Mouse (Mus musculus): ENCODE measurements around the gene Sfrp4.
"Not testable (repeated sequence)": the region's sequence is repeated elsewhere in the genome, so short reads cannot be mapped to it uniquely, and the experiment has no call there.

The Sfrp4 gene

DNA sequence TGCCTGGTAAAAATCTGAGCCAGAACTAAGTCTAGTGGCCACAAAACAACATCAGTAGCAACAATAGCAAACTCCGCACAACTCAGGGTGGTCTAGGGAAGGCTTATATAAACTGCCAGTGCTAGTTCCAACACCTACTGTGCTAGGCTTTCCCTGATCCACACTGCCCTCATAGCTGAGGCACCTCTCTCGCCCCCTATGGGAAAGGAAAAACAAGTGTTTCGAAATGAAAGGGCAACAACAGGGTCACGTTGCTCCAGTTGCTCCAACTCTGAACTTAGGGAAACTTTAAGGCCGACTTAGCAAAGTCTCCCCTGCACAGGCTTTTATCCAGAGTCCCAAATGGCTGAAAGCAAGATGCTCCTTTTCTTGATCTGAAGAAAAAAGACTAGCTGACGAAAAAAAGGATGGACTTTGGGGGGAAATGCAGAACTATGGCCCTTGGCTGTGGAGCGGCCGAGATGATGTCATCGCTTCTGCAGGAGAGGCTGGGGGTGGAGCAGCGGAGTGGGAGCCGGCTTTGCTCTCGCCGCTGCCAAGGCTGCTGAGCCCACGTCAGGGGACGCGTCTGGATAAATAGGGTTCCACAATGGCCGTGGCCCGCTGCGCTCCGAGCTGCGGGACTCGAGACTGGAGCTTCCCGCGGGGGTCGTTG is at the start of gene Sfrp4:
TSS of gene Sfrp4 (plus strand) at position 532 of the 655 bp plus-strand sequence.
- peak; percentile 69 for DNase-seq (ENCODE audit: low spot score)

DNA sequence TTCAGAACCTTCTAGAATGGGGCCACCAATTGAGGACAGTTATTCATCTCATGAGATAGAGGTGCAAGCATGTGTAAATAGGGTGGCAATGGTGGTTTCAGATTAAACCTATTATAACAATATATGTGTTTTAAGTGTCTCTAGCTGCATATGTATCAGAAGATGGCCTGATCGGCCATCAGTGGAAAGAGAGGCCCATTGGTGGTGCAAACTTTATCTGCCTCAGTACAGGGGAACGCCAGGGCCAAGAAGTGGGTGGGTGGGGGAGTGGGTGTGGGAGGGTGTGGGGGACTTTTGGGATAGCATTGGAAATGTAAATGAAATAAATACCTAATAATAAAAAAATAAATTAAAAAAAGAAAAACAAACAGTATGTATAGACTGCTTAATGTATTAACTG is 48.2 kb upstream of the Sfrp4 start:
- DNase-seq (ENCODE audit: low spot score) = not testable (repeated sequence)

DNA sequence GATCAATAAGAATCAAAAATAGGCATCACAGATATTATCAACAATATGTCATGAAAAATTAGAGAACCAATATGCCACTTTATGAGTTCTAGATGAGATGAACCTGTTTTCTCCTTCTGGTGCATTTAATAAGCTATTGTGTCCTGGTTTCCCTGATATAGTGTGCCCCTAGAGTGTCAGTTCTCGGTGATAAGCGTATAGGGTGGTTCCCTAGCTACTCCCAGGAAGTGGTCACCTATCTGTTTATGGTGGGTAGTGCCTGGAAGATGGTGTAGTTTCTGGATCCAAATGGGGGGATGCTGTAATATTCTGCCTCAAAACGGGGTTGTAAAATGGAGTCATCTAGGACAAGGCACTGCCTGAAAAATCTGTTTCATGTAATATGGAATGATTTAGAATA is 47.0 kb upstream of the Sfrp4 start:
- no peak for DNase-seq (ENCODE audit: low spot score)

DNA sequence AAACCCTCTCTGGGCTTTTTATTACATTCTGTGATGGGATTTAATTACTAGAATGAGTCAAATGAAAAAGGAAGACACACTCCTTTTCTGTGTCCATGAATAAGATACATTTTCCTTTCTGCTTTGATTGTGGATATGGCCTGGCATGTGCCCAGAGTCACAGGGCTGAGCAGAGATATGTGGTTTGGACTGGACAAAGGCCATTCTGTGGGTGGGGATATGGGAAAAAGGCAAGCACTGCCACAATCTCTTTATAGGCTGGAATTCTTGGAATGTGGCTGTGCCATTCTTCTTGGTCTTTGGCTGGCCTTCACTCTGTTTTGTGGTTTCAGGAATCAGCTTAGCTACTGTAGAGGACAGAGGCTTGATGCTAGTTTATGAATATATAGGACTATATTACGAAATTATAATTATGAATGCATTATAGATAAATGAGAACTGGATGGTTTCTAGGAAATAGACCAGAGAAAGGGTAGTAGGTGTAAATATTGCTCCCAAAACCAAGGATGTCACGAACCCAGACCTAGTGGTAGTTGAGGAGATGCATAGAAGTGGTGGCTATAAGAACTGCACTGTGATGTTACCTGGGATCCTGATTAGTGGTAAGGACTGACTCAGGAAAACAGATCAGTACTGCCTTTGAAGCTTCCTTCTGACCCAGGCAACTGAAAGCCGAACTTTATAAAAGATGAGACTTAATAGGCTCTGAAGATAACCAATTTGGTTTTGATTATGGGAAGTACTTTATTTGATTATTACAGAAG is 31.7 kb upstream of the Sfrp4 start:
- DNase-seq (ENCODE audit: low spot score) = no peak

DNA sequence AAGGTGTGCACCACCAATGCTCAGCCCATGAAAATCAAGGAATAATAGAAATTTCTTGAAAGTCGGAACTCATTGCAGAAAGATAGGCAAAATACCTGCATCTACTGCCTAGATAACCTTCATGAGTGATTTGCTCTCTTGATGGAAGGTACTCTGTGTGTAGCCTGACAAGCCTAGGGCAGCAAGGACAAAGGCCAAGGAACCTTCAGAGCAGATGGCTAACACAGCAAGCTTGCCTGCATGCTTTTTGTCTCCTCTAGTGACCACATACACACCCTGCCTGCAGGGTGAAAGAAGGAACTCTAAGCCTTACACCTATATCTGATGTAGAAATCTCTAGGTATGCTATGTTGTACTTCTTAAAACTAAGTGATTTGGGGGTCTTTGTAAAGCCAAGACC is 27.8 kb upstream of the Sfrp4 start:
- DNase-seq (ENCODE audit: low spot score) = no peak

DNA sequence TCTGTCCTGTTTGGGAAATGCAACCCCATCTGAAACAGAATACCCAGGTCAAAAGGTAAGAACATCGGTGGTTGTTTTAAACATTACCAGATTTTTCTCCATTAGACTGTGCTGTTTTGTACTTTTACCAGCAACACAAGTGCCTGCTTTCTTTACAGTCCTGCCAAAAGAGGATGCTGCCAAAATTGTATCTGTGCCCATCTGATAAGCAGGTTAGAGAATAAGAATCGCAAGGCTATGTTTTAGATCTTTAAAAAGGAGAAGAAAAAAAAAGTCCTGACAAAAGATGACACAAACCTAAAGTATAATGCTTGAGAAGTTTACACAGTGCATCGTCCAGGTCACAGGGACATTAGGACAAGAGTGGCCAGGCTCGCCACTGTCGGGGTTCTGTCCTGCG is 23.7 kb upstream of the Sfrp4 start:
- no peak for DNase-seq (ENCODE audit: low spot score)

DNA sequence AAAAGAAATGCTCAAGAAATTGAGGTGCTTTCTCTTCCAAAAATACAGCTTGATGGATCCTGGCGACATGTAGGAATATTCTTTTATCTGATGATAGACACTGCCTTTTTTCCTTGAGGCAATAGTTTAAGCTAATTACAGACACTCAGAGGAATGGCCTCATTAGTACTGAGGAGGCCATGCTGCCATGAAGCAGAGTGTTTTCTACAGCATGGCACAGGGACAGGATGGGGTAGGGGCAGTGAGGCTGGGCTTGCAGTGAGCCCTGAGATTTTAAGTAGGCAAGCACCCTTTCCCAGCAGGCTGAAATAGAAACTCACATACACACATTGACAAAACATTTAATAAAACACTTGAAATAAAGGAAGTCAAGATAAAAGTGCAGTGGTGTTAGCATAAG is 20.4 kb upstream of the Sfrp4 start:
- DNase-seq (ENCODE audit: low spot score) = no peak

DNA sequence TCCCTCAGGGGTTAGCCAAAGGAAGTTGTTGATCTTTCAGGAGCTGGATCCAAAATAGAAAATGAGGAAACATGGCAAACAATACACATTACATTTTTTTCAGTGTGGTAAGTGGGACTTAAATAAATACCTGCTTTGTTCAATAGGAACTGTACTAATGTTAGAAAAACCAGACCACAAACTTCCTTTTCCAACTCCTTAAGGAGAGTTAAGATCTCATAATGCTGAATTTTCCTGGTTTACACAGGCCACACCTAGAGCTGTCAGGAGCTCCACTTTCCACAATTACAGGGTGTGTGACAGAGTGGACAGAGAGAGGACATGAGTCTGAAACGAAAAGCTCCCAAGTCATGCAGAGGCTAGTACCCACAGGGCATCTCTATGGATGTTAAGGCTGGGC is 19.2 kb upstream of the Sfrp4 start:
- DNase-seq (ENCODE audit: low spot score) = no peak

DNA sequence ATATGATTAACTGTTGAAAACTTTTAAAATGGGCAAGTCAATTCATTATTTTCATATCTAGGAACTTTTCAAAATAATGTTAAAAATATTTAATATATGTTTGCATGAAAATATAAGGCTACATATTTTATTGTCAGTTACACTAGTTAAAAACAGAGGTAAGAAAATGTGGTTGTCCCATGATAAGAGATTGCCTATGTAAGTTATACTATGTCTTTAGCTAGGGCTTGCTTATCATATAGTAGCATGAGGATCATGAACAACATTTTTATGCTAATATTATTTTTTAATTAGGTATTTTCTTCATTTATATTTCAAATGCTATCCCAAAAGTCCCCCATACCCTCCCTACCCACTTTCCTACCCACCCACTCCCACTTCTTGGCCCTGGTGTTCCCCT is 18.0 kb upstream of the Sfrp4 start:
- DNase-seq (ENCODE audit: low spot score) = no peak

DNA sequence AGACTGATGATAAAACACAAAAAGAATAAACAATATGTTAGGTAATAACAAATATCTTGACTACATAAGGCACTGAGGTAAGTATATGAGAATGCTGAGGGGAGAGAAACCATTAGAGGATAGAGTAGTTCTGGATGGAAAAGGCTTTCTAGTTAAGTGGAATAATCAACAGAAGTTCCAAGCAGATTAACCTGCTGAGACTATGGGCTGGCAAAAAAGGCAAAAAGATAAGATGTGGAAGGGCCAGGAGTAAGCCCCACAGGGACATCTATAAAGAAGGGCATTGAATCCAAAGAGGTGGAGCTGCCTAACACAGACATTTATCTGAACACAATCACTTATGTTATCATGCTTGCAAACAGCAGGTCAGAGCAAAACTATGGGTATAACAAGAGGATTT is 14.8 kb upstream of the Sfrp4 start:
- DNase-seq (ENCODE audit: low spot score) = no peak

DNA sequence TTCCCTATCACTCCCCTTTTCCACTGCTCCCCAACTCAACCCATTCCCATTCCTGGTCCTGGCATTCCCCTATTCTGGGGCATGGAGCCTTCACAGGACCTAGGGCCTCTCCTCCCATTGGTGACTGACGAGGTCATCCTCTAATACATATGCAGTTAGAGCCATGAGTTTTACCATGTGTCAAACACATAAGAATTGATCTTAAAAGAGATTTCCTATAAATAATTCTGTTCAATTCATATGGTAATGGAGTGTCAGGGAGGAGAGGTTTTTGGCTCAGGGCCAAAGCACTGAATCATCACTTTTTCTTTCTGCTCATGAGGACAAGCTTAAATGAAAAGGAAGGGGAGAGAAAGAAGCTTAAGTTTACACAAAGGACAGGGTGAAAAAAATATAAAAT is 10.6 kb upstream of the Sfrp4 start:
- no peak for DNase-seq (ENCODE audit: low spot score)

DNA sequence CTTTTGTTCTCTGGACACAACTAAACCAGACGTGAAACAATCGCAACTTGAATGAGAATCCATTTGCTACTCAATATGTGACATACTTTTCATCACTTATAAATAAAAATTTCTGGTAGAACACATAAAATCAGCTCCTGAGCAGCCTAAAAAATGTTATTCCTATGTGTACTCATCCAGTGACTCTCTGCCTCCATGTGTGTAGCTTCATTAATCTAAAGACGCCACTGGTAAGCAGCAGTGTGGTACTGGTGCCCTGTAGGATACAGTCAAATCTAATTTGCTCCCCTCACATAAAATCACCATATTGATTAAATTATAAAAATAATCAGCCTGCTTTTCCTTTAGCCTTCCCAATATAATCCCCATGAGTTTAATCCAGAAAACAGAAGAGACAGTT is 9.9 kb upstream of the Sfrp4 start:
- no peak for DNase-seq (ENCODE audit: low spot score)

DNA sequence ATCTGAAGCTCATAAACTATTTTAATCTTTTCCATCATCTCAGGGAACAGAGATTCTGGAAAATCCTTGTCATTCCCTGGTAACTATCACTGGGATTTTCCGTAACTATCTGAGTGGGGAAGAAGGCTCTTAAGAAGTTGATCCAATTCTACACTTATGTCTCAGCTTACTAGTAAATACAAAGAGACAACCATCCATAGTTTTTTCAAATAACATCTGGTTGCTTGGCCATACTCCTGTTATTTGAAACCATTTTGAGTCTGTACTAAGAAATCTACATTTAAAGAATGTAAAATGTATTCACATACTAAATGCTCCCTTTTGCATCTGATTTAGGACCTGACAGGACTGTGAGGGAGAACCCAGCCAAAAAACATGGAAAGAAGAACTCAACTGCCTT is 9.5 kb upstream of the Sfrp4 start:
- no peak for DNase-seq (ENCODE audit: low spot score)

DNA sequence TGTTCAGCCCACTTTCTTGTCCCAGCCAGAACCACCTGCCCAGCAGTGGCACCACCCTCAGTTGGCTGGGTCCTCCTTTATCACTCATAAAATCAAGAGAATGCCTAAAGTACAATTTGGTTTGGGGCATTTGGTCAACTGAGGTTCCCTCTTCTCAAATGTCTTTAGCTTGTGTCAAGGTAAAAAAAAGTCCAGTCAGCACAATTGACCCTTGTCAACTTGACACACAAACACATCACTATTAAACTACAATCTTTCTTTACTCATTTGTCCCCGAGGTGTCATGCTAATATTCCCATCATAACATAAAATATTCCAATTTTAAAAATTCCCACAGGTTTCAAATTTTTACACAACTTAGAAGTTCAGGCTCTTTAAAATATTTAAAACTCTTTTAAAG is 8.6 kb upstream of the Sfrp4 start:
- no peak for DNase-seq (ENCODE audit: low spot score)

DNA sequence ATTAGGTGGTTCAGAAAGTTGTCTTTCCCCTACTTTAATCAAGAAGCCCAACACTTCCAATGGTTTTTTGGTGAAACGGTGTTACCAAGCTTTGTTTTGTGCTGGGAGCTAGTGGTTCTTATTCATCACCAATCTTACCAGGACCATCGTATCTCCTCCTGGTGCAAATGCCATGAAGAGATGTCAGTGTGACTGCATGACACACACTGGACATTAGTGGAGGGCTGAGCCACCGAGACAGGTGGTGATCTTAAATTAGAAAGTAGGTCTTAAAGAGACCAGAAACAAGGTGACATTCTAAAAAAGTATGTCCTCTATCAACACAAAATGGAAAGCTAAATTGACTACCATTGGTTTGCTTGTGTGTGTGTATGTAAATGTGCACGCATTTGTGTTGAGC is 4.8 kb upstream of the Sfrp4 start:
- DNase-seq (ENCODE audit: low spot score) = no peak

DNA sequence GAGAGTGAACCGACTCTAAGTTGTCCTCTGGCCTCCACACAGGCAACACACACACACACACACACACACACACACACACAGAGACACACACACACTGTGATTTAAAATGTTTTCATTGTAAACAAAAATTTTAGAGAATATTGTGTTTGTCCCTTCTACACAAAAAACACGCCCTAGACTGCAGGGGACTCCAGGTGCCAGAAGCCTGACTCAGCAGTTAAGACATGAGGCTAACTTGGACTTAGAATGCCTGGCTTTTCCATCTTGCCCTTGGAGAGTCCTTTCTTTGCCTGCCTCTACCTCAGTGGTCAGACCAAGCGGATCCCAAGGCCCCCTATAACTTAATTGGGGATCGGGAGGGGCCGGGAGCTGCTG is 4.1 kb upstream of the Sfrp4 start:
- DNase-seq (ENCODE audit: low spot score) = no peak

DNA sequence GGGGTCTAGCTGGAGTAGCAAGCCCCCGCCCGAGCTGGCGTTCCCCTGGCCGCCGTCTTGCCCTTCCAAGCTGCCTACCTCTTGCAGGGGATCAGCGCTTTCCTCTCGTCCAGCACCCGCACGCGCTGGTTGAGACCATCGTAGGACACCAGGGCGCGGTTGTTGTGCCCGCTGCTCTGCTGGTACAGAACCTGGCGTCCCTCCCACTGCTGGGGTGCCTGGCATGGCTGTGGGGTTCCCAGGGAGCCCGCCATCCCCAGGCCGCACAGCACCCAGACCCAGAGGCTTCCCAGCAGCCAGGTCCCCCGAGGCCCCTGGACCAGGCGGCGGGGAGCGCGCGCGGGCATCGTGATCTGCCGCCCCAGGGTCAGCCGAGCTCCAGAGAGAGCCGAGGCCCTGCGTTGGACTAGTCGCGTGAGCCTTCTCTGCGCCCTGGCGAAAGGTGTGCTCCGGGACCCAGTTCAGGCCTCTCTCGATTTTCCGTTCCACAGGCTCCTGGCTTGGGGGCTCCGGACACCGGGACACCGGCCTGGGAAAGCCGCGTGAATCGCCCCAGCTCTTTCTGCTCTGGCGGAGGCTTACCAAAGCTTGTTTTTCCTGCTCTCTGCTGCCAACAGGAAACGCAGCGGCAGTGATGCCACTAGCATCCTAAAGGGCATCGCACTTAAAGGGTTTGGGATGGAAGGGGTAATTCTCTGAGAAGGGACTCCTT is 3.5 kb upstream of the Sfrp4 start, which contains the start of gene Epdr1:
TSS of gene Epdr1 (minus strand) at position 712 of the 712 bp plus-strand sequence.
- peak; percentile 87 for DNase-seq (ENCODE audit: low spot score)

DNA sequence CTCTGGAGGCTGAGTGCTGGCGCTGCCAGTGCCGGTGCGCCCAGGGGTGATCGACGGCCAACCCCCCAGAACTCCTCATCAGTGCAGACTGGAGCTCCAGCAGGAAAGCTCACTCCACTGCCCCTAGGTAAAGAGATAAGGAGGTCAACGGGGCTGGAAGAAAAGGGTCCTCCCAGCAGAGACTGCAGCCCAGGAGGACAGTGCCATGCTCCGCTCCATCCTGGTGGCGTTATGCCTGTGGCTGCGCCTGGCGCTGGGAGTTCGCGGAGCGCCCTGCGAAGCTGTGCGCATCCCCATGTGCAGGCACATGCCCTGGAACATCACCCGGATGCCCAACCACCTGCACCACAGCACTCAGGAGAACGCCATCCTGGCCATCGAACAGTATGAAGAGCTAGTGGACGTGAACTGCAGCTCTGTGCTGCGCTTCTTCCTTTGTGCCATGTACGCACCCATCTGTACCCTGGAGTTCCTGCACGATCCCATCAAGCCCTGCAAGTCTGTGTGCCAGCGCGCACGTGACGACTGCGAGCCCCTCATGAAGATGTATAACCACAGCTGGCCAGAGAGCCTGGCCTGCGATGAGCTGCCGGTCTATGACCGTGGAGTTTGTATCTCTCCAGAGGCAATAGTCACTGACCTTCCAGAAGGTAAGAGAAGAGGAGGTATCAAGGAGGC is 463 bp downstream of the Sfrp4 start:
- peak; percentile 52 for DNase-seq (ENCODE audit: low spot score)

DNA sequence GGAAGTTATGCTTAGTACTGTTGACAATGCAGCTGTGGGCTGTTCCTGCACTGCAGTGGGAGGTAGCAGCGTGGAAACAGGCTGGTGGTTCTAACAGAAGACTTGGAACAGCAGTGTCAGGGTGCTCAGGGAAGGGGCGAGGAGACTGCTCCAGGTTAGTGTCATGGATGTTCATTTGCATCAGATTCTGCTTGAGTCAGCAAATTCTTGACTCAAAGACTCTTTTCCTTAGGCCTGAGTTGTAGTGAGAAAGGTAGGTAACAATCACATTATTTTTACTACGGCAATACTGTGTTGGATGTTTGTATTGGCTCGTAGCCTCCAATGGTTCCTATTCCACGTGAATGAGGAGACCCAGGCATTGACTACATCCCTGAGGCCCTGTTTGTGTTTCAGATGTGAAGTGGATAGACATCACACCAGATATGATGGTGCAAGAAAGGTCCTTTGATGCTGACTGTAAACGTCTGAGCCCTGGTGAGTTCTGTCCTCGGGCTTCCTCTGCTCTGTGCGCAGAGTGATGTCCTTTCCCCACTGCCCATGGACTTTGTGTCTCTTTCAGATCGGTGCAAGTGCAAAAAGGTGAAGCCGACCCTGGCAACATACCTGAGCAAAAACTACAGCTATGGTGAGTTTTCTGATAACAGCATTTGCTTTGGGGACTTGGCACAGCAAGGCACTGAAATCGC is 1.9 kb downstream of the Sfrp4 start:
- no peak for DNase-seq (ENCODE audit: low spot score)

DNA sequence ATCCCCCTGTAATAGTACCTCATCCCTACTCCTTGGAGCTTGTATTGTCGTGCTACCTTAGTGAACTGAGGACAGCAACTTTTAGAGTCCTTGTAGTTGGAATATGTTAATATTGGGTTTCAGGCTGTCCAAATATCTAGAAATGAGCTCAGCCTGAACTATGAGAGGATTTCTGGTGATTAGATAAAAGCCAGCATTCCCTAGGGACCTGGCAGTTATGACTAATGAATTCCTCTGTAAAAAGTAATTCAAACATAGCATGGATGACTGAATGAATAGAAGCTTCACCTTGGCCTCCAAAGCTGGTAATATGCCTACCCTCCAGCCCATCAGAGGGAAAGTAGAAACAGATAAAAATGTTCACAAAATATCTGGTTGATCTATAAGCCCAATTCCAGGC is 3.6 kb downstream of the Sfrp4 start:
- no peak for DNase-seq (ENCODE audit: low spot score)

DNA sequence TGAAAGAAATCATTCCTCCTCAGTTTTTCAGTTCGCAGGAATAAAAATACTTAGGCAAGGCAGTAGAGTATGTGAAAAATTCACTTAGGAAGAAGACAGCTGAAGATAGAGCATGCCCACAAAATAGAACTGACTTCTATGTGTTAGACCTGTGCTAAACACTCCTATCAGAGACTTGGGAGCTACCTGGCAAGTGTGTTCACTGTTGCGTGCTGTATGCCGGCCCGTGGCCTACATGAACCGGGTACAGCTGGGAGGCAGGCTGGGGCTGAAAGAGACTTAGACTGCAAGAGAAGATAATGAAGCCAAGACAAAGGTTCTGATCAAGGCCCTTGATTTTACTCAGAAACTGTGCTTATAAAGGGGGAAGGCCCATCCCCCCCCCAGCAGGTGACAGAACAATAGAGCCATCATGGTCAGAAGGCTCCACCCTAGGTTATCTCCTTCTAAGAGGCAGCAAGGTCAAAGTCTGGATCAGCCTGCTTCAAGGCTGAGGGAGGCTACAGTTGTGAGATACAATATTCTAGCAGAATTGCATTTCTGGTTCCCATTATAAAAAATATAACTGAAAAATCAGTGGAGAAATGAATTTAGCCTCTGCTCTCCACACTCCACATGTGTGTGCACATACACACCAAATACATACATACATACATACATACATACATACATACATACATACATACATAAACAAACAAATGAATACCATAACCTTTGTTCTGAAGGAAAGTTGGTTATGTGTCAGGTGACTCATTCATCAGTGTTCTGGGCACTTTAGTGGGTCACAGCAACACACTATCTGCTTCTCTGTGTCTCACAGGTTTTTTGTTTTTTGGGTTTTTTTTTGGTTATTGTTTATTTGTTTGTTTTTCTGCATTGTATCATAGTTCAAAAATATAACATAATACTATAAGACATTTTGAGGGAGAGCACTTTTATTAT is 8.1 kb downstream of the Sfrp4 start:
- DNase-seq (ENCODE audit: low spot score) = no peak
